In genomic region chr13:112660574-112661381, GRCm38 (mm10) we compare ENCODE assay signal across 7 mouse cellular contexts. TPM values are rescaled to one million over a fixed set of nuclear protein-coding genes. Genes with fewer than 3 reads are reported as not detected.
DNase-seq lines count a peak whose midpoint lies in the region; ATAC-seq lines count a peak whose summit lies in the region.

Slc38a9 (plus strand) TSS chr13:112660751.

- peak within 1 kb of the TSS; percentile 75 for H3K4me3 ChIP-seq in intestine, embryonic 15.5 days (replicated peaks)
- peak within 1 kb of the TSS; percentile 80 for H3K4me3 ChIP-seq in midbrain, embryonic 10.5 days

- DNase-seq in adrenal gland, adult 18-20 months (ENCODE audit: low spot score in 2 of 2) = peak; percentile 83 to 84
- DNase-seq in embryo, embryonic 11 days = peak; percentile 96
- DNase-seq in gastrocnemius, postnatal 36 days = peak; percentile 82 to 89
- DNase-seq in left cerebral cortex, postnatal 25 days (ENCODE audit: low spot score in 2 of 2) = peak; percentile 94 to 98
- DNase-seq in midbrain, embryonic 10.5 days (ENCODE audit: low spot score) = peak; percentile 94
- peak; percentile 90 for DNase-seq in right cerebral cortex, postnatal 4 days

- peaks cover 4% of the 10 kb centered on the region; the same call in 1 of the 2 replicates for H3K4me1 ChIP-seq in intestine, embryonic 15.5 days (replicated peaks)
- peaks cover 14% of the 10 kb centered on the region for H3K4me1 ChIP-seq in midbrain, embryonic 10.5 days

- H3K9ac ChIP-seq in intestine, embryonic 15.5 days = peak within 1 kb of the TSS; percentile 77

- 0 out of 2 replicates have a peak within 1 kb of the TSS, but pooled peaks have one; percentile 23 for H3K27ac ChIP-seq in intestine, embryonic 15.5 days
- H3K27ac ChIP-seq in midbrain, embryonic 10.5 days (replicated peaks) = peak within 1 kb of the TSS; percentile 84

- no peaks in the 10 kb centered on the region for H3K36me3 ChIP-seq in intestine, embryonic 15.5 days
- no peaks in the 10 kb centered on the region for H3K36me3 ChIP-seq in midbrain, embryonic 10.5 days

- H3K27me3 ChIP-seq in intestine, embryonic 15.5 days (replicated peaks) = no peaks in the 10 kb centered on the region
- H3K27me3 ChIP-seq in midbrain, embryonic 10.5 days (ENCODE audit: low read depth, poor library complexity, severe bottlenecking) = no peaks in the 10 kb centered on the region

- peak; percentile 99 for ATAC-seq in intestine, embryonic 15.5 days

- H3K4me2 ChIP-seq in intestine, embryonic 15.5 days (replicated peaks) = peak within 1 kb of the TSS; percentile 90

- intact Hi-C loops in gastrocnemius, postnatal 36 days (cut with DNase I) = no loop called here
- intact Hi-C loops in left cerebral cortex, postnatal 25 days (cut with DNase I) = no loop called here

- H3K9me3 ChIP-seq in intestine, embryonic 15.5 days = no peaks in the 10 kb centered on the region
- no peaks in the 10 kb centered on the region for H3K9me3 ChIP-seq in midbrain, embryonic 10.5 days (replicated peaks)

- under 1% methylated on average over 33 of the region's 33 CpGs for WGBS in intestine, embryonic 15.5 days
- under 1% methylated on average over 33 of the region's 33 CpGs for WGBS in midbrain, embryonic 10.5 days

RNA-seq across cellular contexts. Expression of gene Slc38a9, which starts in this region (rescaled TPM):
- 10 to 100 TPM; 13.2 to 20.9 TPM for total RNA-seq in adrenal gland, adult 18-20 months (2021)
- total RNA-seq in gastrocnemius, postnatal 36 days (2021) = 1 to 10 TPM; 5.7 to 6.0 TPM
- 11.8 and 13.1 TPM in 2 replicates for polyA plus RNA-seq in intestine, embryonic 15.5 days (2015; fragmentation: Nextera tagmentation; extraction: Ambion mirVana)
- 10 to 100 TPM; 18.9 to 25.8 TPM for total RNA-seq in left cerebral cortex, postnatal 25 days (2021)
- 15.5 and 19.7 TPM in 2 replicates for polyA plus RNA-seq in midbrain, embryonic 10.5 days (2016; fragmentation: Nextera tagmentation; extraction: Ambion mirVana)

Comparison
In these comparisons a context has a peak if more than half of its experiments do, and no peak if none do; other contexts are left out.
1. Peak in every context shown above with its lines: DNase-seq, ATAC-seq, H3K4me3 ChIP-seq and H3K27ac ChIP-seq.